Mouse (Mus musculus) erythroblast, embryonic 14.5 days (primary cell): ENCODE results near the gene Ehbp1l1. TPM values are rescaled to one million over a fixed set of nuclear protein-coding genes. Genes with fewer than 3 reads are reported as not detected.
A peak's percentile ranks its signal among the peaks of the same experiment; 100 is the strongest.

Experiments used
- H3K27me3 ChIP-seq: 2 replicates; pipeline ENCODE4 v1.6.1; 2012; ENCODE audit warnings: inconsistent platforms; ENCODE audit not compliant: control insufficient read depth
- H3K36me3 ChIP-seq: 2 replicates; pipeline ENCODE4 v1.6.1; 2012; ENCODE audit warnings: mild to moderate bottlenecking, inconsistent platforms; ENCODE audit not compliant: control insufficient read depth
- H3K4me1 ChIP-seq: 2 replicates; pipeline ENCODE4 v1.6.1; 2012; ENCODE audit warnings: inconsistent platforms; ENCODE audit not compliant: control insufficient read depth
- H3K4me3 ChIP-seq: replicated peaks from 2 replicates; pipeline ENCODE3; 2012; ENCODE audit warnings: moderate library complexity, mild to moderate bottlenecking, inconsistent platforms
- H3K9me3 ChIP-seq: 2 replicates; pipeline ENCODE4 v1.6.1; 2012; ENCODE audit warnings: low read length, inconsistent platforms, mixed read lengths; ENCODE audit not compliant: control insufficient read depth
- GATA1 ChIP-seq: IDR thresholded peaks from 2 replicates; pipeline ENCODE4 v1.6.1; 2012; ENCODE audit warnings: low read length, inconsistent platforms, mixed read lengths
- TAL1 ChIP-seq: IDR thresholded peaks from 3 replicates; pipeline ENCODE4 v1.6.1; 2012; ENCODE audit warnings: low read length, inconsistent platforms, mixed read lengths
- polyA plus RNA-seq: library from polyadenylated mRNA; stranded (reverse); fragments of >175 nt; gene quantifications from 2 replicates; pipeline ENCODE4 v1.2.3, GENCODE M21; 2012

The Ehbp1l1 gene
- polyA plus RNA-seq, 1 experiment, result 88.4 TPM

DNA sequence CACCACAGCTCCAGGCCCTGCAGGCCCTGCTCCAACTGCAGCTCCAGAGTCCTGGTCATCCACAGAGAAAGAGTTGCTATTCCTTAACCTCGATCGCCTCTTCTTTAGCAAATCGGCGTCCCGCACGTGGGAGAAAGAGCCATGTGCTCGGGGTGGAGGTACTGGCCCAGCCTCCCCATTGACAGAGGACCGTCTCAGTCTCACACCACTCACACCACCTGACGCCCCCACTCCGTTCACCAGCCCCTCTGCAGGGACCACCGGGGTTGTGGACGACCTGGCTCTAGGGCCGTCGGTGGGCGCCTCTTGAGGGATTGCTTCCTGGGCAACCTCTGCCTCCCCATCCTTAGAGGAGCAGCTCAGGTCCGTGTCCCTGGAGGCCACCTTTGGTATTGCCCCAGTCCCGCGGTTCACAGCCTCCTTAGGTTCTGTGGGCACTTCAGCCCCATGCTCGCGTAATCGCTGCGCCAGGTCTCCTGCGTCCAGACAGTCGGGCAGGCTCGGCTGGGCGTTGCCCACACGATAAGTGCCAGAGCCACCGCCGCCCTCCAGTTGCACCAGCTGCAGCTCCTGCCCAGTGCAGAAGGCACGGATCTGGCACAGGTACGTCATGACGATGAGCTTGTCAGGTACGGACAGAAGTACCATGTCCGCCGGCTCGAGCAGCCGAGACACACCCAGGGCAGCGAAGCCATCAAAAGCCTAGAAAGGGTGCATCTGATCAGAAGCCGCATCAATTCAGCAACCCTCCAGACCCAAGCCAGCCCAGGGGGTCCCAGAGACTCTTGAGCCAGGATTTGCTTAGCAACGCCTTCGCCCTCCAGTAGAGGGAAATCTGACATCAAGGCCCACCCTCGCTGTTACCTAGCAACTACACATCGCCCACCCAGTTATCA lies 10.1 kb downstream of the Ehbp1l1 start:
- Histone ChIP-seq H3K9me3 (no peaks in the 10 kb centered on the region), H3K36me3 (peaks cover 100% of the 10 kb centered on the region), H3K4me1 (peaks cover 97% of the 10 kb centered on the region), H3K4me3 (peak overlapping the region; percentile 45), H3K27me3 (peaks cover 6% of the 10 kb centered on the region; the same call in 1 of the 2 replicates)
- no peak for TF ChIP-seq GATA1
- TF ChIP-seq TAL1, result no peak

GRCm38 (mm10) chr19:5713730-5714129 lies 12.4 kb downstream of the Ehbp1l1 start:
- Histone ChIP-seq H3K36me3 (peaks cover 100% of the 10 kb centered on the region), H3K27me3 (peaks cover 6% of the 10 kb centered on the region; the same call in 1 of the 2 replicates), H3K9me3 (no peaks in the 10 kb centered on the region), H3K4me3 (peak overlapping the region; percentile 45), H3K4me1 (peaks cover 87% of the 10 kb centered on the region)
- no peak for TF ChIP-seq TAL1
- no peak for TF ChIP-seq GATA1

GRCm38 (mm10) chr19:5713255-5713654 lies 12.9 kb downstream of the Ehbp1l1 start:
- H3K27me3 ChIP-seq, result peaks cover 6% of the 10 kb centered on the region; the same call in 1 of the 2 replicates
- peak overlapping the region; percentile 45 for H3K4me3 ChIP-seq
- H3K9me3 ChIP-seq, result no peaks in the 10 kb centered on the region
- peaks cover 88% of the 10 kb centered on the region for H3K4me1 ChIP-seq
- TF ChIP-seq TAL1 (no peak), GATA1 (no peak)
- H3K36me3 ChIP-seq, result peaks cover 100% of the 10 kb centered on the region

GRCm38 (mm10) chr19:5711907-5712460 lies 14.1 kb downstream of the Ehbp1l1 start:
- peaks cover 5% of the 10 kb centered on the region; the same call in 1 of the 2 replicates for H3K27me3 ChIP-seq
- no peak for TF ChIP-seq GATA1
- no peak for TF ChIP-seq TAL1
- H3K4me1 ChIP-seq, result peaks cover 82% of the 10 kb centered on the region
- H3K4me3 ChIP-seq, result peak overlapping the region; percentile 4
- H3K9me3 ChIP-seq, result no peaks in the 10 kb centered on the region
- H3K36me3 ChIP-seq, result peaks cover 100% of the 10 kb centered on the region

GRCm38 (mm10) chr19:5711218-5711617 lies 14.9 kb downstream of the Ehbp1l1 start:
- H3K36me3 ChIP-seq, result peaks cover 100% of the 10 kb centered on the region

GRCm38 (mm10) chr19:5710581-5710980 lies 15.5 kb downstream of the Ehbp1l1 start:
- Histone ChIP-seq H3K4me1 (peaks cover 81% of the 10 kb centered on the region), H3K27me3 (no peaks in the 10 kb centered on the region; the same call in 1 of the 2 replicates), H3K9me3 (no peaks in the 10 kb centered on the region), H3K36me3 (peaks cover 100% of the 10 kb centered on the region), H3K4me3 (no peak overlapping the region)
- no peak for TF ChIP-seq GATA1
- no peak for TF ChIP-seq TAL1

More at GRCm38 (mm10) chr19:5711218-5711617, 14.9 kb downstream of the Ehbp1l1 start:
- no peak overlapping the region for H3K4me3 ChIP-seq
- peaks cover 2% of the 10 kb centered on the region; the same call in 1 of the 2 replicates for H3K27me3 ChIP-seq
- no peaks in the 10 kb centered on the region for H3K9me3 ChIP-seq
- no peak for TF ChIP-seq GATA1
- TF ChIP-seq TAL1, result no peak
- peaks cover 81% of the 10 kb centered on the region for H3K4me1 ChIP-seq

DNA sequence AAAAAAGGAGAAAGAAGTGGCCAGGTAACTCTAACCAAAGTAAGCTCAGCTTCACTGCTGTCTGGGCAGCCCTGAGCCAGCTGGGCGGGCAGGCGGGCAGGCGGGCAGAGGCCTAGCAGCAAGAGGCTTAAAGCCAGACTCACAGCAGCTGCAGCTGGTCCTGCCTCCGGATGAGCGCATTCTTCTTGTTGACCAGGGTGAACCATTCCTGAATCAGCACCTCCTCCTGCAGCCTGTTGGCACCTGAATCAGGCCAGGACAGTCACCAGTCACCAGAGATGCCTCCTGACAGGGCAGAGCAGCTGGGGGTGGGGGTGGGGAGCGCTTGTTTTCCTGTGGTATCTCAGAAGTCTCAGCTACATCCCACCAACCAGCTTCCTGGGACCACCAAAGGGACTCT lies 16.0 kb downstream of the Ehbp1l1 start:
- Histone ChIP-seq H3K4me1 (peaks cover 81% of the 10 kb centered on the region), H3K9me3 (no peaks in the 10 kb centered on the region), H3K4me3 (no peak overlapping the region), H3K36me3 (peaks cover 100% of the 10 kb centered on the region), H3K27me3 (no peaks in the 10 kb centered on the region; the same call in 1 of the 2 replicates)
- no peak for TF ChIP-seq GATA1
- TF ChIP-seq TAL1, result no peak

- Histone ChIP-seq H3K36me3 (peaks cover 100% of the 10 kb centered on the region), H3K4me3 (peak overlapping the region; percentile 51), H3K27me3 (no peaks in the 10 kb centered on the region; the same call in 1 of the 2 replicates), H3K9me3 (no peaks in the 10 kb centered on the region), H3K4me1 (peaks cover 59% of the 10 kb centered on the region)
- TF ChIP-seq TAL1 (no peak), GATA1 (no peak)
Measured at GRCm38 (mm10) chr19:5704801-5705571, 21.1 kb downstream of the Ehbp1l1 start.
